Mouse (Mus musculus) lung, postnatal 25 days (tissue): ENCODE results near the gene Vat1.
A peak's percentile ranks its signal among the peaks of the same experiment; 100 is the strongest.
"Not testable (repeated sequence)": the region's sequence is repeated elsewhere in the genome, so short reads cannot be mapped to it uniquely, and the experiment has no call there.

ENCODE experiments used
- DNase-seq: peaks from one replicate; pipeline ENCODE4 v3.0.0; 2022; ENCODE audit warnings: low spot score

The Vat1 gene

GRCm38 (mm10) chr11:101442127-101442693 lies 23.8 kb downstream of the Vat1 start, which contains the start of gene Rpl27:
TSS of gene Rpl27 (plus strand) at chr11:101442298.
- peak; percentile 99 for DNase-seq

- not testable (repeated sequence) for DNase-seq
Observed at GRCm38 (mm10) chr11:101441450-101442126, 24.4 kb downstream of the Vat1 start.

- DNase-seq = not testable (repeated sequence)
Observed at GRCm38 (mm10) chr11:101438006-101438405, 28.0 kb downstream of the Vat1 start.

GRCm38 (mm10) chr11:101436916-101437315 lies 29.1 kb downstream of the Vat1 start:
- no peak for DNase-seq

- no peak for DNase-seq
Observed at GRCm38 (mm10) chr11:101435831-101436230, 30.2 kb downstream of the Vat1 start.

- DNase-seq = no peak
Observed at GRCm38 (mm10) chr11:101433396-101433795, 32.6 kb downstream of the Vat1 start.

- no peak for DNase-seq
Observed at GRCm38 (mm10) chr11:101431327-101431726, 34.7 kb downstream of the Vat1 start.

- DNase-seq = no peak
Observed at GRCm38 (mm10) chr11:101426165-101426564, 39.9 kb downstream of the Vat1 start.

GRCm38 (mm10) chr11:101424925-101425813 lies 40.9 kb downstream of the Vat1 start, which contains the start of the genes Rundc1 and Ptges3l:
TSS of gene Rundc1 (plus strand) at chr11:101425085.
TSS of gene Ptges3l (minus strand) at chr11:101425333.
- DNase-seq = peak; percentile 98

- no peak for DNase-seq
Observed at GRCm38 (mm10) chr11:101424105-101424851, 41.8 kb downstream of the Vat1 start, which contains the start of gene Gm27029. TSS of gene Gm27029 (minus strand) at chr11:101424796.

- DNase-seq = no peak
Observed at GRCm38 (mm10) chr11:101420148-101420547, 45.9 kb downstream of the Vat1 start.

GRCm38 (mm10) chr11:101419610-101420009 lies 46.4 kb downstream of the Vat1 start:
- no peak for DNase-seq

GRCm38 (mm10) chr11:101418991-101419390 lies 47.0 kb downstream of the Vat1 start:
- no peak for DNase-seq

- DNase-seq = peak; percentile 85
Observed at GRCm38 (mm10) chr11:101417101-101417855, 48.8 kb downstream of the Vat1 start, which contains the start of gene Aarsd1. TSS of gene Aarsd1 (minus strand) at chr11:101417615.

- no peak for DNase-seq
Observed at GRCm38 (mm10) chr11:101416433-101417100, 49.5 kb downstream of the Vat1 start.

- DNase-seq = no peak
Observed at GRCm38 (mm10) chr11:101415306-101415705, 50.7 kb downstream of the Vat1 start.
